Mouse (Mus musculus) spleen, adult 2 months (tissue): ENCODE data around the gene Tbxas1. TPM values are rescaled to one million over a fixed set of nuclear protein-coding genes. Genes with fewer than 3 reads are reported as not detected.

Experiments
- DNase-seq, 2 experiments: peaks; one replicate each; pipeline versions ENCODE4 v3.0.0 to v3.0.0-alpha.2; 2012 to 2021; ENCODE audit warnings: low spot score in 2 of 2, low read depth in 1 of 2
- H3K27ac ChIP-seq: fragments of 200-500 bp; 2 replicates; pipeline ENCODE4 v1.5.1; 2012; ENCODE audit warnings: low read length, inconsistent platforms; ENCODE audit not compliant: insufficient read depth
- H3K27me3 ChIP-seq: fragments of 200-500 bp; 2 replicates; pipeline ENCODE4 v1.6.1; 2012; ENCODE audit warnings: mild to moderate bottlenecking, moderate library complexity, low read length, inconsistent platforms; ENCODE audit not compliant: control insufficient read depth, insufficient read depth
- H3K36me3 ChIP-seq: fragments of 200-500 bp; 2 replicates; pipeline ENCODE4 v1.6.1; 2012; ENCODE audit warnings: mild to moderate bottlenecking, low read length, inconsistent platforms; ENCODE audit not compliant: control insufficient read depth, insufficient read depth
- H3K4me1 ChIP-seq: fragments of 200-500 bp; 2 replicates; pipeline ENCODE4 v1.6.1; 2011; ENCODE audit warnings: inconsistent platforms; ENCODE audit not compliant: control insufficient read depth, insufficient read depth, insufficient read length
- H3K4me3 ChIP-seq: fragments of 200-500 bp; 2 replicates; pipeline ENCODE4 v1.5.1; 2011; ENCODE audit warnings: mild to moderate bottlenecking, inconsistent platforms; ENCODE audit not compliant: insufficient read depth, insufficient read length; ENCODE audit errors: extremely low read depth
- CTCF ChIP-seq: fragments of 200-500 bp; IDR thresholded peaks from 2 replicates; pipeline ENCODE4 v1.5.1; 2011; ENCODE audit warnings: mild to moderate bottlenecking, inconsistent platforms; ENCODE audit not compliant: insufficient read depth, insufficient read length, insufficient replicate concordance; ENCODE audit errors: extremely low read depth
- POLR2A ChIP-seq: fragments of 200-500 bp; IDR thresholded peaks from 2 replicates; pipeline ENCODE4 v1.6.1; 2011; ENCODE audit warnings: low read depth, low read length, inconsistent platforms
- WGBS: fragments of 180-500 bp; shearing (Covaris S2); methylation state at CpG from one replicate; pipeline ENCODE4 v1.1.7; 2018; 5-methylcytosine and 5-hydroxymethylcytosine counted together
- polyA plus RNA-seq: library from polyadenylated mRNA; depleted of rRNA; stranded (reverse); fragments of >200 nt; gene quantifications from 2 replicates; pipeline ENCODE4 v1.2.3, GENCODE M21; 2012

The Tbxas1 gene
- polyA plus RNA-seq, 1 experiment, result 14.0 TPM

- WGBS, result 45% methylated on average over 11 of the region's 11 CpGs
- no peak overlapping the region for H3K4me3 ChIP-seq
- no peaks in the 10 kb centered on the region for H3K36me3 ChIP-seq
- no peaks in the 10 kb centered on the region for H3K4me1 ChIP-seq
- TF ChIP-seq POLR2A (no peak), CTCF (no peak)
- no peak for DNase-seq
- H3K27ac ChIP-seq, result no peak overlapping the region
- H3K27me3 ChIP-seq, result no peaks in the 10 kb centered on the region
Measured at GRCm38 (mm10) chr6:38980921-38981715, 105.9 kb downstream of the Tbxas1 start.

DNA sequence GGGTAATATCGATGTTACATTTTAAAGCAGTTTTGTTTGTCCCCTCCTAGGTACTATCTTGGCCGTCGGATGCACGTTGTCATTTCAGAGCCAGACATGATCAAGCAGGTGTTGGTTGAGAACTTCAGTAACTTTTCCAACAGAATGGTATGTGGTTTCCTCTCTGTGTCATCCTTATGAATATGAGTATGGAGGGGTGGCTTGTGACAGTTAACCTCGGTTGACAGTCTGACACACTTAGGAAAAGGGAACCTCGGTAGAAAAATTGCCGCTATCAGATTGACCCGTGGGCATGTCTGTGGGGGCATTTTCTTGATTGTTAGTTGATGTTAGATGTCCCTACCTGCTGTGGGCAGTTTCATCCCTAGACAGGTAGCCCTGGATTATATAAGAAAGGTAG is 106.9 kb downstream of the Tbxas1 start:
- TF ChIP-seq POLR2A, result no peak
- no peak overlapping the region for H3K27ac ChIP-seq
- no peak for DNase-seq
- no peaks in the 10 kb centered on the region for H3K4me1 ChIP-seq
- no peaks in the 10 kb centered on the region for H3K36me3 ChIP-seq
- H3K4me3 ChIP-seq, result no peak overlapping the region
- H3K27me3 ChIP-seq, result no peaks in the 10 kb centered on the region
- 40% methylated on average over 8 of the region's 8 CpGs for WGBS

GRCm38 (mm10) chr6:38982656-38983055 is 107.5 kb downstream of the Tbxas1 start:
- H3K36me3 ChIP-seq, result no peaks in the 10 kb centered on the region

GRCm38 (mm10) chr6:38983060-38983459 is 107.9 kb downstream of the Tbxas1 start:
- H3K27ac ChIP-seq, result no peak overlapping the region
- no peaks in the 10 kb centered on the region for H3K27me3 ChIP-seq
- DNase-seq, result no peak
- WGBS, result 90% methylated on average over 7 of the region's 7 CpGs
- H3K36me3 ChIP-seq, result no peaks in the 10 kb centered on the region
- no peaks in the 10 kb centered on the region for H3K4me1 ChIP-seq
- H3K4me3 ChIP-seq, result no peak overlapping the region
- no peak for TF ChIP-seq POLR2A
- TF ChIP-seq CTCF, result no peak

More at GRCm38 (mm10) chr6:38982656-38983055, 107.5 kb downstream of the Tbxas1 start:
- WGBS, result 68% methylated on average over 4 of the region's 4 CpGs
- TF ChIP-seq POLR2A, result no peak
- no peak for TF ChIP-seq CTCF
- Histone ChIP-seq H3K4me1 (no peaks in the 10 kb centered on the region), H3K27ac (no peak overlapping the region), H3K27me3 (no peaks in the 10 kb centered on the region), H3K4me3 (no peak overlapping the region)
- no peak for DNase-seq

GRCm38 (mm10) chr6:38984626-38985025 is 109.4 kb downstream of the Tbxas1 start:
- Histone ChIP-seq H3K27ac (no peak overlapping the region), H3K4me3 (no peak overlapping the region), H3K4me1 (no peaks in the 10 kb centered on the region), H3K27me3 (no peaks in the 10 kb centered on the region), H3K36me3 (no peaks in the 10 kb centered on the region)
- 87% methylated on average over 2 of the region's 2 CpGs for WGBS
- TF ChIP-seq POLR2A (no peak), CTCF (no peak)
- DNase-seq, result no peak

DNA sequence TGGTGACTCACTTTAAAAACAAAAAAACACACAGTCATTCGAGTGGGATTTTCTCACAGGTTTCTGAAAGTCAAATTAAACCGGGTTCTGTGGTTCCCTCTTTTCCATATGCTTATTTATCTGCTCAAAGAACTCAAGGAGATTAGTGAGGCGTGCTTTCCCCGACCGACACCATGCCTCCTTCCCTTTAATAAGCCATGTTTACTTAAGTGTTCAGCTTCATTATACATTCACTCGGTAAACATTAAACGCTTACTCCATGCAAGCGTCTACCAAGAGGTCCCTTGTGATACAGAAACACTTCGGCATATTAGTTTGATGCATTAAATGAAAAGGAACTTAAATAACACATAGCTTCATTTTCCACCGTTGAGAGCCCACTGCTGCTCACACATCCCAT is 111.4 kb downstream of the Tbxas1 start:
- no peak for DNase-seq
- no peak for TF ChIP-seq POLR2A
- Histone ChIP-seq H3K4me3 (no peak overlapping the region), H3K36me3 (no peaks in the 10 kb centered on the region), H3K27ac (no peak overlapping the region), H3K4me1 (no peaks in the 10 kb centered on the region), H3K27me3 (no peaks in the 10 kb centered on the region)
- 87% methylated on average over 10 of the region's 10 CpGs for WGBS

GRCm38 (mm10) chr6:38992016-38992415 is 116.8 kb downstream of the Tbxas1 start:
- whole genome bisulfite sequencing, result 21% methylated on average over 4 of the region's 4 CpGs
- H3K27me3 ChIP-seq, result no peaks in the 10 kb centered on the region
- no peak for DNase-seq
- no peaks in the 10 kb centered on the region for H3K36me3 ChIP-seq
- no peak overlapping the region for H3K27ac ChIP-seq
- TF ChIP-seq POLR2A, result no peak
- TF ChIP-seq CTCF, result no peak
- H3K4me1 ChIP-seq, result no peaks in the 10 kb centered on the region
- no peak overlapping the region for H3K4me3 ChIP-seq
